ENCODE assay signal across 8 mouse cellular contexts in the genomic region with DNA sequence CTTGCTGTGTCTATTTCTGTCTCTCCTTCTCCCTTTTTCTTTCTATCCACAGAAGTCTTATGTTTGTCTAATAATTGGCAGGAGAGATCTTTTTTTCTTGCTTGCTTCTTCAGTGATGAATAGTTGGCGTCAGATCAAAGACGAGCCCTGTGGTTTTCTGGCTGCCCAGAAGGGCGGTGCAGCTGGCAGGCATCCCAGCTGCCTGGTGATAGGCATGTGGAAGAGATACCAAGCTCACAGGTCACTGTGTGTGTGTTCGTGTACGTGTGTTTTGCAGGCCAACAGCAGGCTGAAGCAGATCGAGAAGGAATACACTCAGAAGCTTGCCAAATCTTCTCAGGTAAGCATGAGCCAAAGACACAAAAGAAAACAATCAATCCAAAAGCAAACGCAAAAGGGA.
A peak's percentile ranks its signal among the peaks of the same experiment; 100 is the strongest.
DNase-seq lines count a peak whose midpoint lies in the region; ATAC-seq and TF ChIP-seq lines count a peak whose summit lies in the region.

No protein-coding gene starts in this region.

- H3K4me1 ChIP-seq in cerebellum, adult 2 months (ENCODE audit: control insufficient read depth, insufficient read depth, low read length), result peaks cover 5% of the 10 kb centered on the region; the same call in 1 of the 2 replicates
- peaks cover 9% of the 10 kb centered on the region; the same call in 1 of the 2 replicates for H3K4me1 ChIP-seq in kidney, embryonic 14.5 days (ENCODE audit: control insufficient read depth, insufficient read depth, low read length)

- no peaks in the 10 kb centered on the region for H3K36me3 ChIP-seq in kidney, embryonic 14.5 days (ENCODE audit: control insufficient read depth, insufficient read depth, low read length)

- no peak overlapping the region for H3K9ac ChIP-seq in kidney, embryonic 14.5 days (ENCODE audit: low read depth, low read length)

- H3K4me3 ChIP-seq in cerebellum, adult 2 months (replicated peaks; ENCODE audit: insufficient read depth, low read depth, low read length), result no peak overlapping the region
- H3K4me3 ChIP-seq in kidney, embryonic 14.5 days (ENCODE audit: low read length), result no peak overlapping the region

- no peak overlapping the region for H3K4me2 ChIP-seq in kidney, embryonic 14.5 days (replicated peaks; ENCODE audit: low read depth, low read length)

- no peak for ATAC-seq in CD4-positive, CD25-positive, alpha-beta regulatory T cell, adult 4 months
- no peak for ATAC-seq in kidney, embryonic 14.5 days (ENCODE audit: low FRiP score, low TSS enrichment)

- no peak overlapping the region for H3K27ac ChIP-seq in cerebellum, adult 2 months (ENCODE audit: insufficient read depth, low read length)
- 0 out of 2 replicates have a peak overlapping the region, but pooled peaks have one; percentile 7 for H3K27ac ChIP-seq in kidney, embryonic 14.5 days (ENCODE audit: low read depth, low read length)

- no peak for TF ChIP-seq POLR2A in cerebellum, adult 2 months (IDR thresholded peaks at IDR 0.05; ENCODE audit: borderline replicate concordance, insufficient read depth, low read length)

- peak; percentile 8 for DNase-seq in CD4-positive, CD25-positive, alpha-beta regulatory T cell, adult 2 months (ENCODE audit: low read depth, low spot score)
- DNase-seq in 3134 (ENCODE audit: extremely low read depth, insufficient read length, low spot score), result peak; percentile 85
- DNase-seq in cerebellum, adult 2 months, result peak; percentile 59 to 77
- DNase-seq in gastrocnemius, adult 8-10 months (ENCODE audit: low spot score in 2 of 2), result peak; percentile 21 to 61
- DNase-seq in lung, postnatal 36 days, result peak; percentile 85
- DNase-seq in thymus, adult 18-20 months, result peak; percentile 5 to 9

- 7% methylated on average over 7 of the region's 7 CpGs for WGBS in cerebellum, adult 2 months
- WGBS in kidney, embryonic 14.5 days, result 54% methylated on average over 7 of the region's 7 CpGs

- no peaks in the 10 kb centered on the region for H3K27me3 ChIP-seq in cerebellum, adult 2 months (ENCODE audit: control insufficient read depth, insufficient read depth, low read length)
- H3K27me3 ChIP-seq in kidney, embryonic 14.5 days (ENCODE audit: control insufficient read depth, insufficient read depth, low read length), result no peaks in the 10 kb centered on the region

- TF ChIP-seq CTCF in cerebellum, adult 2 months (IDR thresholded peaks at IDR 0.05; ENCODE audit: borderline replicate concordance, insufficient read depth, low read depth, low read length), result no peak

- H3K9me3 ChIP-seq in kidney, embryonic 14.5 days (ENCODE audit: control insufficient read depth, low read length), result no peaks in the 10 kb centered on the region

Comparison
In these comparisons a context has a peak if more than half of its experiments do, and no peak if none do; other contexts are left out.
1. DNase-seq: peak in every context shown above with its lines; median percentile 85 in 3134; 85 in lung, postnatal 36 days; 68 in cerebellum, adult 2 months; 41 in gastrocnemius, adult 8-10 months; 8 in CD4-positive, CD25-positive, alpha-beta regulatory T cell, adult 2 months; 7 in thymus, adult 18-20 months.